Mouse (Mus musculus) adrenal gland, postnatal 4 days (tissue): Measurements from ENCODE around the gene Limch1. TPM values are rescaled to one million over a fixed set of nuclear protein-coding genes. Genes with fewer than 3 reads are reported as not detected.

Experiments used
- DNase-seq, 2 experiments: peaks; one replicate each; pipeline ENCODE4 v3.0.0; 2021 to 2022; ENCODE audit warnings: low spot score in 2 of 2, mixed read lengths in 2 of 2
- total RNA-seq, 2 experiments: library from RNA; stranded (reverse); gene quantifications; 2 replicates each; pipeline ENCODE4 v1.2.3; 2021

Gene Limch1
- total RNA-seq, 2 experiments from 2014 or later: 150 to 161 TPM

- no peak for DNase-seq
These were observed 219.8 kb downstream of the Limch1 start for GRCm38 (mm10) chr5:66965442-66965841.

GRCm38 (mm10) chr5:66967147-66967546, 221.5 kb downstream of the Limch1 start:
- DNase-seq: no peak

- DNase-seq: no peak
These were observed 222.0 kb downstream of the Limch1 start for GRCm38 (mm10) chr5:66967646-66968045.

GRCm38 (mm10) chr5:66968059-66968833, 222.6 kb downstream of the Limch1 start:
- DNase-seq: no peak

- DNase-seq: no peak
These were observed 223.5 kb downstream of the Limch1 start for GRCm38 (mm10) chr5:66968925-66969711.

- no peak for DNase-seq
These were observed 230.0 kb downstream of the Limch1 start for GRCm38 (mm10) chr5:66975621-66976020.

- DNase-seq: no peak
These were observed 233.9 kb downstream of the Limch1 start for GRCm38 (mm10) chr5:66979332-66980218.

GRCm38 (mm10) chr5:66980862-66981261, 235.2 kb downstream of the Limch1 start:
- no peak for DNase-seq

- no peak for DNase-seq
These were observed 237.5 kb downstream of the Limch1 start for GRCm38 (mm10) chr5:66983104-66983503.

- no peak for DNase-seq
These were observed 243.3 kb downstream of the Limch1 start for GRCm38 (mm10) chr5:66988926-66989325.

GRCm38 (mm10) chr5:66989531-66989930, 243.9 kb downstream of the Limch1 start:
- DNase-seq: no peak

GRCm38 (mm10) chr5:66992401-66992800, 246.8 kb downstream of the Limch1 start:
- no peak for DNase-seq

- DNase-seq: no peak
These were observed 247.4 kb downstream of the Limch1 start for GRCm38 (mm10) chr5:66993076-66993475.

GRCm38 (mm10) chr5:66996124-66996523, 250.5 kb downstream of the Limch1 start:
- no peak for DNase-seq

- DNase-seq: peak; percentile 58 to 62
These were observed 251.4 kb downstream of the Limch1 start for GRCm38 (mm10) chr5:66996886-66997599.

- DNase-seq: no peak
These were observed 251.9 kb downstream of the Limch1 start for GRCm38 (mm10) chr5:66997600-66997930.

GRCm38 (mm10) chr5:66998341-66998740, 252.7 kb downstream of the Limch1 start:
- DNase-seq: no peak

GRCm38 (mm10) chr5:67002346-67002745, 256.7 kb downstream of the Limch1 start:
- no peak for DNase-seq

GRCm38 (mm10) chr5:67004619-67005018, 259.0 kb downstream of the Limch1 start:
- DNase-seq: no peak

- DNase-seq: peak in 1 of 2 experiments; percentile 36
These were observed 265.6 kb downstream of the Limch1 start for GRCm38 (mm10) chr5:67011043-67011870.
